Mouse (Mus musculus): ENCODE results near the gene Sesn2. TPM values are rescaled to one million over a fixed set of nuclear protein-coding genes. Genes with fewer than 3 reads are reported as not detected.

The Sesn2 gene
- polyA plus RNA-seq, 1 experiment = 10.2 TPM

DNA sequence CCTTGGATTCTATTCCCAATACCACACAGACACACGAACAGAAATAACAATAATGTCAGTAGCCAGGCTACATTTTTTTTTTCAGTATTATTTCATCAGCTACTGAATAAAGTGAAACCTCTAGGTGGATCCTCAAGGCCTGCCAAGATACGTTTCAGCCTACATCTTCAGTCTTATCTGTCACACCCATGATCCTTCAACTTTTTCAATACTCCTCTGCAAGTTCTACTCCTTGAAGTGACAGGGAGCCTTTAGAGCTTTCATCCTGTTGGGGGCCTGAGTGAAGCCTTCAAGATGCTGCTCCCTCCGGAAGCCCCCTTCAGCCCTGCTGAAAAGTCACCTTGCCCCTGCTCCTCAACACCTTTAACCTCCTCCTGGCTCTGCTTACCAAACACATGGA, 1.8 kb upstream of the Sesn2 start:
- H3K27me3 ChIP-seq (ENCODE audit: control insufficient read depth, insufficient read depth, low read length) = no peaks in the 10 kb centered on the region
- no peak overlapping the region for H3K4me3 ChIP-seq (replicated peaks; ENCODE audit: insufficient read depth, low read depth, low read length)
- WGBS = 79% methylated on average over 3 of the region's 3 CpGs
- DNase-seq = no peak
- H3K4me1 ChIP-seq (ENCODE audit: control insufficient read depth, insufficient read depth, low read length) = no peaks in the 10 kb centered on the region
- TF ChIP-seq POLR2A (IDR thresholded peaks at IDR 0.05; ENCODE audit: borderline replicate concordance, insufficient read depth, low read length) (no peak), CTCF (IDR thresholded peaks at IDR 0.05; ENCODE audit: borderline replicate concordance, insufficient read depth, low read depth, low read length) (no peak)
- H3K27ac ChIP-seq (ENCODE audit: insufficient read depth, low read length) = no peak overlapping the region

DNA sequence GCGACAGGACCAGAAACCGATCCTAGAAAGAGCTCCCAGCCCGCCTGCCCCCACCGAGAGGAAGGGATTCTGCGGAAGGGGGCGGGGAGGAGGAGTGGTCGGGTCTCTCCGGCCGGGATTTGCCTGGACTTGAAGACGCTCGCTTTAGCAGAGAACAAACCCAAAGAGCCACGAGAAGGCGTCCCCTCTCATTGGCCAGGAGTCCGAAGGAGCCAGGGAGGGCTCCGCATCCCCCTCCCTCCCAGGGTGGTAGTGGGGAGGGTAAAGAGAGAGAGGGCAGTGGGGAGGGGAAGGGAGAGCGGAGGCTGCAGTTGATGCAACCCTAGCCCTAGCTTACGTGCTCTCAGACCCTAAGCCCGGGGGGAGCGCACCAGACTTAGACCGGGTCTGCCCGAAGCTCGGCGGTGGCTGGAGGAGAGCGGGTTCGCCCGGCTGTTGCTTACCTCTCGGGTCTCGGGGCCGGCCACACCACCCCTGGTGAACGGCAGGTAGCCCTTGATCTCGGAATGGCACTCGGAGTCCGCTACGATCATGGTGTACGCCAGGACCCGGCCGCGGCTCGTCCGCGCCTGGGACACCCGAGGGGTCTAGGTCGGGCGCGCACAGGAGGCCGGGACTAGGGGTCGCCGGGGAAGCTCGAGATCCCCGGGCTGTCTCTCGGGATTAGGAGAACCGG, 542 bp downstream of the Sesn2 start:
- Histone ChIP-seq H3K27me3 (ENCODE audit: control insufficient read depth, insufficient read depth, low read length) (no peaks in the 10 kb centered on the region), H3K27ac (ENCODE audit: insufficient read depth, low read length) (0 out of 2 replicates have a peak overlapping the region, but pooled peaks have one; percentile 15), H3K4me1 (ENCODE audit: control insufficient read depth, insufficient read depth, low read length) (no peaks in the 10 kb centered on the region), H3K4me3 (replicated peaks; ENCODE audit: insufficient read depth, low read depth, low read length) (peak overlapping the region; percentile 83)
- DNase-seq = peak in 1 of 2 experiments; percentile 58
- TF ChIP-seq POLR2A (IDR thresholded peaks at IDR 0.05; ENCODE audit: borderline replicate concordance, insufficient read depth, low read length) (no peak), CTCF (IDR thresholded peaks at IDR 0.05; ENCODE audit: borderline replicate concordance, insufficient read depth, low read depth, low read length) (no peak)
- WGBS = under 1% methylated on average over 51 of the region's 52 CpGs

DNA sequence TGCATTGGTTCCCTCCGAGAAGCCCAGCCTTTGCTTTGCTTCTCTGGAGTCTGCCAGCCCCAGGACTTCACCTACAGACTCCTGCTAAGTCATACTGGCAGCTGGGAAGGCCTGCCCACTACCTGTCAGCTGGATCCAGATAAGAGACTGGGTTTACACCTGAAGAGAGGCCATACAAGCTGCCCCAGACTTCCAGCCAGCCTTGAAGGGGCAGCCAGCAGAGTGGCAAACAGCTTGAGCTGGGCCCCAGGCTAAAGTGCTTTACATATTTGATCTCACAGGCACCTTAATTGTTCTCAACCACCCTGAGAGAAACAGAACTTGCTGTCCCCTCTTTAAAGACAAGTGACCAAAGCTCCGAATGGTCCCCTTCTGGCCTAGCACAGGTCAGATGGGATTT, 3.1 kb downstream of the Sesn2 start:
- Histone ChIP-seq H3K27ac (ENCODE audit: insufficient read depth, low read length) (no peak overlapping the region), H3K4me3 (replicated peaks; ENCODE audit: insufficient read depth, low read depth, low read length) (no peak overlapping the region), H3K4me1 (ENCODE audit: control insufficient read depth, insufficient read depth, low read length) (no peaks in the 10 kb centered on the region), H3K27me3 (ENCODE audit: control insufficient read depth, insufficient read depth, low read length) (no peaks in the 10 kb centered on the region)
- WGBS = 67% methylated on average over 2 of the region's 2 CpGs
- DNase-seq = no peak
- TF ChIP-seq POLR2A (IDR thresholded peaks at IDR 0.05; ENCODE audit: borderline replicate concordance, insufficient read depth, low read length) (no peak), CTCF (IDR thresholded peaks at IDR 0.05; ENCODE audit: borderline replicate concordance, insufficient read depth, low read depth, low read length) (no peak)

DNA sequence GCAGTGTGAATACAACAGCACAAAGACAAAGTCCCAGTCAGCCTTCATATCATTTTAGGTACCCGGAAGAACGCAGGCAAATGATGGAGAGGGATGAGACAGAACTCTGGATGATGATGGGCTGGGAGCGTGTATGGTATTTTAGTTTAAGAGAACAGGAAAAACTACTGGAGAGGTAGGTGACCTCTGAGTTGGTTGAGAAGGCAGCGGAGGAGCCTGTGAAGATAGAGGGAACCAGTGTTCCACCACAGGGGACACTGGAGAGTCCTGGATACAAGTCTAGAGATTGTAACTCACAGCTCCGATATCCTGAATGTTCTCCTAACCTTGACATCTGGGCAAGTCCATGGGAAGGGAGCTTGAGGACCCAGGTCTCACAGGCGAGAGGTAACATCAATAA, 4.1 kb downstream of the Sesn2 start:
- Histone ChIP-seq H3K4me1 (ENCODE audit: control insufficient read depth, insufficient read depth, low read length) (no peaks in the 10 kb centered on the region), H3K4me3 (replicated peaks; ENCODE audit: insufficient read depth, low read depth, low read length) (no peak overlapping the region), H3K27ac (ENCODE audit: insufficient read depth, low read length) (no peak overlapping the region), H3K27me3 (ENCODE audit: control insufficient read depth, insufficient read depth, low read length) (no peaks in the 10 kb centered on the region)
- 85% methylated on average over 6 of the region's 6 CpGs for WGBS
- no peak for TF ChIP-seq CTCF (IDR thresholded peaks at IDR 0.05; ENCODE audit: borderline replicate concordance, insufficient read depth, low read depth, low read length)
- DNase-seq = no peak

DNA sequence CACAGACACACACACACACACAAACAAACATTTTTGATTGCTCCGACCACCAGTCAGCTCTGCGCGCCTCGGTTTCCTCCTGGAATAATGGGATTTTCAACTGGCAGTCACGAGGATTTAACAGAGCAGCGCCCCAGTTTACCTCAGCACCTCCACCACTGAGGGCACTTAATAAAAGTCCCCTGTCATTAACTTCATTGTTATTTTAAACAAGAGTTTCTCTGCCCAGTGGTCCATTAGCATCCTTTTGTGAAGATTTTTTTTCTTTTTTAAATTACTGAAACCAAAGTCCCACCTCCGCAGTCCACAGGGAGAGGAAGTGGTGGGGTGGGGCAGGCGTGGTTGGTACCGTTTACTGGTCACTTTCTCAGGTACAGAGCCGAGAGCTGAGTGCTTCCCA, 4.5 kb downstream of the Sesn2 start:
- Histone ChIP-seq H3K27ac (ENCODE audit: insufficient read depth, low read length) (no peak overlapping the region), H3K4me1 (ENCODE audit: control insufficient read depth, insufficient read depth, low read length) (no peaks in the 10 kb centered on the region), H3K27me3 (ENCODE audit: control insufficient read depth, insufficient read depth, low read length) (no peaks in the 10 kb centered on the region), H3K4me3 (replicated peaks; ENCODE audit: insufficient read depth, low read depth, low read length) (no peak overlapping the region)
- TF ChIP-seq POLR2A (IDR thresholded peaks at IDR 0.05; ENCODE audit: borderline replicate concordance, insufficient read depth, low read length) (no peak), CTCF (IDR thresholded peaks at IDR 0.05; ENCODE audit: borderline replicate concordance, insufficient read depth, low read depth, low read length) (no peak)
- DNase-seq = no peak
- WGBS = 71% methylated on average over 10 of the region's 10 CpGs

DNA sequence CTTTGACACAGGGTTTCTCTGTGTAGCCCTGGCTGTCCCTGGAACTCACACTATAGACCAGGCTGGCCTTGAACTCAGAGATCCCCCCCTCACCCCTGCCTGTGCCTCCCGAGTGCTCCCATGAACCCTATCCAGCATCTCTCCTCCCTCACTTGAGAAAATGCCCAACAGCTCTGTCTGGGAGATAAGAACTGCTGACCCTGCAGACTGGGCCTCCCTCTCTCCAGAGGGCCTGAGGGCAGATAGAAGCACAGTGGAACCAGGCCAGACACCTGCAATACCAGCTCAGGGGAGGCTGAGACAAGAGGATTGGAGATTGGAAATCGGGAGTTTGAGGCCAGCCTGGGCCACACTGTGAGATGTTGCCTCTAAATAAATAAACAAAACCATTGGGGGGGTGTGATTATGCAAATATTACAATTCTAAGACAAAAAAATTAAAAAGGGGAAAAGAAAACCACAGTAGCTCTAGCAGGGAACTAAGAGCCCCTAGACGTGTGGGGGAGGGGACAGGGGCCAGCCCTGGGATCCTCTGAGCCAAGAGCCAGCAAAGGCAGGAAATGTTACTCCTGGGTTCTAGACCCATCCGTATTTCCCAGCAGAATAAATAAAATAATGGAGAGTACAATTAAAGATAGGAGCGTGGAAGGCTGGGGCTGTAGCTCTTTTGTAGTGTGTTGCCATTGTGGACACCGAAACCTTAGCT, 5.1 kb downstream of the Sesn2 start:
- WGBS = 77% methylated on average over 6 of the region's 6 CpGs
- no peak overlapping the region for H3K27ac ChIP-seq (ENCODE audit: insufficient read depth, low read length)
- TF ChIP-seq CTCF (IDR thresholded peaks at IDR 0.05; ENCODE audit: borderline replicate concordance, insufficient read depth, low read depth, low read length) (no peak), POLR2A (IDR thresholded peaks at IDR 0.05; ENCODE audit: borderline replicate concordance, insufficient read depth, low read length) (no peak)
- no peaks in the 10 kb centered on the region for H3K4me1 ChIP-seq (ENCODE audit: control insufficient read depth, insufficient read depth, low read length)
- no peak overlapping the region for H3K4me3 ChIP-seq (replicated peaks; ENCODE audit: insufficient read depth, low read depth, low read length)
- H3K27me3 ChIP-seq (ENCODE audit: control insufficient read depth, insufficient read depth, low read length) = no peaks in the 10 kb centered on the region
- no peak for DNase-seq

DNA sequence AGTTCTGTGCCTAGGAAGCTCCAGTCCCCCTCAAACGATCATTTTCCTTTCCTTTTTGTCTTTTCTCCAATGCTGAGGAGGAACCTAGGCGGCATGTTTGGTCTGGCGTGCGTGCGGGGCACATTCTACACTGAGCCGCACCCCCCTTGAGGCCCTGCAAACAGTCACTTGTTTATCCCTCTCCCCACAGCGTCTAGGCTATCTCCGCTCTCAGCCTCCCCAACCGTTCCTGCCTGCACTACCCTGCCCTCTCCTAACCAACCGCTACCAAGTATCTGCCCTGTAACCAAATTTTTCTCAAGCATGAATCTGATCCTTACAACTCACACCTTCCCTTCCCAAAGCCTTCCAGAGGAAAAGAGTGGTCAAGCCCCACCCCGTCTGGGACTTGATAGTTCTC, 7.0 kb downstream of the Sesn2 start:
- 88% methylated on average over 11 of the region's 11 CpGs for WGBS

DNA sequence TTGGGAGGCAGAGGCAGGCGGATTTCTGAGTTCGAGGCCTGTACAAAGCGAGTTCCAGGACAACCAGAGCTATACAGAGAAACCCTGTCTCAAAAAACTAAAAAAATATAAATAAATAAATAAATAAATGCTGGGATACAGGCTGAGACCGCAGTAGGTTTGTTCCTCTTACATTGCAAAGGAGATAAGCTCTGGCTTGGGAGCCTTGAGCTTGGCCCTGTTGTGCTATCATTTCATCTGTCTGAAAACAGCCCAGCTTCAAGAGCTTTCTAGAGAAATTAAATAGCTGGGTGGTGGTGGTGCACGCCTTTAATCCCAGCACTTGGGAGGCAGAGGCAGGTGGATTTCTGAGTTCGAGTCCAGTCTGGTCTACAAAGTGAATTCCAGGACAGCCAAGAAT, 8.7 kb downstream of the Sesn2 start:
- no peak for DNase-seq
- no peak overlapping the region for H3K4me3 ChIP-seq (replicated peaks; ENCODE audit: insufficient read depth, low read depth, low read length)
- WGBS = 95% methylated on average over 6 of the region's 6 CpGs
- no peak overlapping the region for H3K27ac ChIP-seq (ENCODE audit: insufficient read depth, low read length)
- no peaks in the 10 kb centered on the region for H3K4me1 ChIP-seq (ENCODE audit: control insufficient read depth, insufficient read depth, low read length)
- no peaks in the 10 kb centered on the region for H3K27me3 ChIP-seq (ENCODE audit: control insufficient read depth, insufficient read depth, low read length)
- no peak for TF ChIP-seq POLR2A (IDR thresholded peaks at IDR 0.05; ENCODE audit: borderline replicate concordance, insufficient read depth, low read length)
- TF ChIP-seq CTCF (IDR thresholded peaks at IDR 0.05; ENCODE audit: borderline replicate concordance, insufficient read depth, low read depth, low read length) = no peak

More for the DNA sequence above, 7.0 kb downstream of the Sesn2 start:
- DNase-seq = no peak
- H3K27me3 ChIP-seq (ENCODE audit: control insufficient read depth, insufficient read depth, low read length) = no peaks in the 10 kb centered on the region
- TF ChIP-seq CTCF (IDR thresholded peaks at IDR 0.05; ENCODE audit: borderline replicate concordance, insufficient read depth, low read depth, low read length) = no peak
- TF ChIP-seq POLR2A (IDR thresholded peaks at IDR 0.05; ENCODE audit: borderline replicate concordance, insufficient read depth, low read length) = no peak
- no peak overlapping the region for H3K4me3 ChIP-seq (replicated peaks; ENCODE audit: insufficient read depth, low read depth, low read length)
- no peak overlapping the region for H3K27ac ChIP-seq (ENCODE audit: insufficient read depth, low read length)
- H3K4me1 ChIP-seq (ENCODE audit: control insufficient read depth, insufficient read depth, low read length) = no peaks in the 10 kb centered on the region
